Mouse (Mus musculus) ES-E14 (cell line): Measurements from ENCODE around the gene Izumo1.
"Not testable (repeated sequence)": the region's sequence is repeated elsewhere in the genome, so short reads cannot be mapped to it uniquely, and the experiment has no call there.

ENCODE experiments used
- CHD2 ChIP-seq: IDR thresholded peaks from 2 replicates; pipeline ENCODE4 v1.6.1; 2014; ENCODE audit warnings: mild to moderate bottlenecking, low read depth, low read length, inconsistent platforms
- HCFC1 ChIP-seq: IDR thresholded peaks from 2 replicates; pipeline ENCODE4 v1.6.1; 2012; ENCODE audit warnings: low read length, inconsistent platforms, borderline replicate concordance; ENCODE audit not compliant: insufficient read depth
- MAFK ChIP-seq: IDR thresholded peaks from 2 replicates; pipeline ENCODE4 v1.6.1; 2014; ENCODE audit warnings: mild to moderate bottlenecking, low read depth, low read length, inconsistent platforms; ENCODE audit not compliant: insufficient read depth
- ZC3H11A ChIP-seq: IDR thresholded peaks from 2 replicates; pipeline ENCODE4 v1.6.1; 2012; ENCODE audit warnings: low read depth, mild to moderate bottlenecking, inconsistent platforms, low read length, borderline replicate concordance
- ZNF384 ChIP-seq: IDR thresholded peaks from 2 replicates; pipeline ENCODE4 v1.6.1; 2012; ENCODE audit warnings: low read depth, low read length, inconsistent platforms

DNA sequence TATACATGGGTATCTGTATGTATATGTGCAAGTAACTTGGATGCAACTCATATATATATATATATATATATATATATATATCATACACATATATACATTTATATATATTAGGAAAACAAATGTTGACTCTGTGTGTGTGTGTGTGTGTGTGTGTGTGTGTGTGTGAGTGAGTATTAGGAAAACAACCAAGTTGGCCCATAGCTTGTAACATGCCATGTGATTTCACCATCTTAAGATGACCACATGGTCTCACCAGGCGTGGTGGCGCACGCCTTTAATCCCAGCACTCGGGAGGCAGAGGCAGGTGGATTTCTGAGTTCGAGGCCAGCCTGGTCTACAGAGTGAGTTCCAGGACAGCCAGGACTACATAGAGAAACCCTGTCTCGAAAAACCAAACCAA lies 40.1 kb downstream of the Izumo1 start:
- not testable (repeated sequence) for TF ChIP-seq ZC3H11A, CHD2, HCFC1, ZNF384, MAFK
